ENCODE assay signal across 8 mouse cellular contexts in the genomic region with DNA sequence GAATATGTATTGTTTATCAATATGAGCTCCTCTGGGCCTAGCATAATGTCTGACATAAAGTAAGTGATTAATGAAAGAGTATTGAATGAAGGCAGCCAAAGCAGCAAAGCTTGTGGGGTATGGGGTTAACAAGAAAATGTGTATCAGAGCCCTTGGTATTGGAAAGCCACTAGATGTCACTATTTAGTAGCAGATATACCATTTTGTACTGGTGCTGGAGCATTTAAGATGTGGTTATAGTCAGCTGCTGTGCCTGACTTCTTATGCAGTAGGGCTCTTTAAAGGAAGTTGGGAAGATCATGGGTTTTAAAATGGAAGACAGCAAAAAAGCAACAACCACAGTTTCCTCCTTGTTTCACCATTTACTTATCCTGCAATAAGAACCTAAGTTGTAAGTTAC.
A peak's percentile ranks its signal among the peaks of the same experiment; 100 is the strongest.
DNase-seq lines count a peak whose midpoint lies in the region; ATAC-seq and TF ChIP-seq lines count a peak whose summit lies in the region.

No protein-coding gene starts in this region.

- no peak for ATAC-seq in CD4-positive, CD25-positive, alpha-beta regulatory T cell, adult 4 months
- no peak for ATAC-seq in Patski

- TF ChIP-seq CTCF in Patski (IDR thresholded peaks at IDR 0.05), result peak; percentile 48

- DNase-seq in CD4-positive, CD25-positive, alpha-beta regulatory T cell, adult 2 months (ENCODE audit: low read depth, low spot score), result peak; percentile 0
- DNase-seq in layer of hippocampus, adult 9-10 months (ENCODE audit: low spot score), result peak; percentile 6
- no peak for DNase-seq in layer of hippocampus, postnatal 10 days (ENCODE audit: low spot score in 2 of 2)
- no peak for DNase-seq in Patski (ENCODE audit: low read depth, low spot score)
- DNase-seq in induced T-regulatory cell, adult 2 months (ENCODE audit: low read depth), result peak; percentile 5
- no peak for DNase-seq in ovary, postnatal 14 days (ENCODE audit: low spot score)
- DNase-seq in right cerebral cortex, postnatal 25 days, result no peak

- CTCF ChIA-PET in Patski (lab: Charles Lee), result interaction anchor here (1.1 to 1.4 kb wide), 3 partner anchors 9 to 469 kb away, joined by 3 to 4 read pairs (median 3); no protein-coding TSS in a partner anchor

- POLR2A ChIA-PET in Patski (lab: Charles Lee), result interaction anchor here (1.3 kb wide), 1 partner anchor 81 kb away, joined by 3 read pairs; no protein-coding TSS in a partner anchor

- no peaks in the 10 kb centered on the region for H3K27me3 ChIP-seq in Patski

- in situ Hi-C loops in Patski (cut with MboI; ENCODE audit: low pct_unique_long_range_greater_than_20kb), result loop anchor here (10.0 kb wide), 1 partner anchor 467 kb away; no protein-coding TSS in a partner anchor

Comparison
In these comparisons a context has a peak if more than half of its experiments do, and no peak if none do; other contexts are left out.
1. DNase-seq: peak in CD4-positive, CD25-positive, alpha-beta regulatory T cell, adult 2 months (single experiment), layer of hippocampus, adult 9-10 months (single experiment) and induced T-regulatory cell, adult 2 months (single experiment); none in layer of hippocampus, postnatal 10 days (0 of 2), Patski (single experiment), ovary, postnatal 14 days (single experiment) and right cerebral cortex, postnatal 25 days (single experiment).